Comparison of ENCODE assay signal across 9 mouse cellular contexts in the genomic region with DNA sequence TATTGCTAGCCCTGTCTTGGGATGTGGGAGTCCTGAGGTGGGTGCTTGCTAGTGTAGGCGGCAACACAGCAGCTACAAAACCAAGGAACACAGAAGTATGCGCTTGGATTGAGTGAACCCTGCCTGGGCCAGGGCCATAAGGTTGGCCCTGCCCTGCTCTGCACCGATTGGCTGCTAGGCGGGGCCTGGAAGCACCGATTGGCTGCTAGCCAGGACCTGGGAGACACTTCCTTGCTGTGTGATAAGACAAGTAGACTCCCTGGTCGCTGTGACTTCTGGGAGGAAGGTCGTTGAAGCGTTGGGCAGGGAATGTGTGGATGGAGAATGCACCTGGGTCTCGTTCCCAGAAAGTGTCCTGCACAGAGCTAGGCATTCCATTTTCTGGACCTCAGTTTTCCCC. TPM values are rescaled to one million over a fixed set of nuclear protein-coding genes. Genes with fewer than 3 reads are reported as not detected.
DNase-seq lines count a peak whose midpoint lies in the region; ATAC-seq and TF ChIP-seq lines count a peak whose summit lies in the region.
"Had no signal": no experiment of that assay in that cellular context is flagged by ENCODE, and none has a peak within 500 bp of the region (broad histone marks: within the 10 kb centered on the region; RNA-seq: fewer than 3 reads in every experiment).

No protein-coding gene starts in this region.

- 0 out of 4 replicates have a peak, but pooled peaks of 1 of the 2 experiments have one; percentile 35 for TF ChIP-seq POLR2A in MEL (IDR thresholded peaks at IDR 0.05; ENCODE audit: control insufficient read depth in 1 of 2, insufficient read depth in 1 of 2, low read depth in 1 of 2, low read length in 2 of 2, poor library complexity in 1 of 2)

- TF ChIP-seq RAD21 in MEL (IDR thresholded peaks at IDR 0.05; ENCODE audit: low read depth, low read length) = no peak

- no peak overlapping the region for H3K9ac ChIP-seq in kidney, embryonic 16.5 days (replicated peaks; ENCODE audit: low read length)
- no peak overlapping the region for H3K9ac ChIP-seq in MEL (ENCODE audit: control insufficient read depth, low read depth, low read length, poor library complexity, severe bottlenecking)
- H3K9ac ChIP-seq in liver, embryonic 14.5 days (replicated peaks) = no peak overlapping the region
- H3K9ac ChIP-seq: hindbrain, embryonic 15.5 days had no signal

- H3K27ac ChIP-seq in kidney, embryonic 16.5 days (ENCODE audit: low read length) = no peak overlapping the region
- no peak overlapping the region for H3K27ac ChIP-seq in MEL (ENCODE audit: control insufficient read depth, low read depth, low read length)
- H3K27ac ChIP-seq in liver, embryonic 14.5 days = no peak overlapping the region
- H3K27ac ChIP-seq: hindbrain, embryonic 15.5 days had no signal

- WGBS in kidney, embryonic 16.5 days = 31% methylated on average over 9 of the region's 9 CpGs
- WGBS in liver, embryonic 14.5 days (ENCODE audit: insufficient replicate concordance) = 35% methylated on average over 9 of the region's 9 CpGs

- no peaks in the 10 kb centered on the region for H3K4me1 ChIP-seq in kidney, embryonic 16.5 days (ENCODE audit: insufficient read depth, low read length)
- H3K4me1 ChIP-seq in MEL (ENCODE audit: control insufficient read depth in 1 of 2, insufficient read depth in 2 of 2, low read length in 2 of 2) = peaks cover 0 to 7% of the 10 kb centered on the region in 2 experiments; a peak in 2 of 4 replicates
- H3K4me1 ChIP-seq in liver, embryonic 14.5 days (replicated peaks; ENCODE audit: control insufficient read depth in 2 of 2, insufficient read depth in 2 of 2, low read length in 1 of 2) = no peaks in the 10 kb centered on the region

- no peak; the same call in 1 of the 2 replicates for ATAC-seq in kidney, embryonic 16.5 days (ENCODE audit: low FRiP score, low TSS enrichment)
- ATAC-seq in liver, embryonic 14.5 days (ENCODE audit: insufficient read depth) = peak; percentile 70; the same call in 1 of the 2 replicates

- H3K4me3 ChIP-seq in kidney, embryonic 16.5 days (ENCODE audit: low read length) = no peak overlapping the region
- no peak overlapping the region for H3K4me3 ChIP-seq in MEL (ENCODE audit: control insufficient read depth in 1 of 2, insufficient read depth in 1 of 2, low read depth in 2 of 2, low read length in 2 of 2)
- no peak overlapping the region for H3K4me3 ChIP-seq in liver, embryonic 14.5 days (ENCODE audit: insufficient read depth in 1 of 2, low read depth in 2 of 2, low read length in 2 of 2)
- H3K4me3 ChIP-seq: hindbrain, embryonic 15.5 days had no signal

- H3K9me3 ChIP-seq in kidney, embryonic 16.5 days (ENCODE audit: low read length) = no peaks in the 10 kb centered on the region
- H3K9me3 ChIP-seq in MEL (replicated peaks; ENCODE audit: insufficient read depth, low read length) = no peaks in the 10 kb centered on the region
- H3K9me3 ChIP-seq in liver, embryonic 14.5 days (ENCODE audit: control insufficient read depth, low read length) = no peaks in the 10 kb centered on the region
- H3K9me3 ChIP-seq: hindbrain, embryonic 15.5 days had no signal

- H3K36me3 ChIP-seq in kidney, embryonic 16.5 days (ENCODE audit: insufficient read depth, low read length) = no peaks in the 10 kb centered on the region
- no peaks in the 10 kb centered on the region for H3K36me3 ChIP-seq in MEL (ENCODE audit: control insufficient read depth in 1 of 2, insufficient read depth in 2 of 2, low read length in 2 of 2)
- no peaks in the 10 kb centered on the region for H3K36me3 ChIP-seq in liver, embryonic 14.5 days (replicated peaks; ENCODE audit: control insufficient read depth, insufficient read depth, low read depth)
- H3K36me3 ChIP-seq: hindbrain, embryonic 15.5 days had no signal

- no peaks in the 10 kb centered on the region for H3K27me3 ChIP-seq in kidney, embryonic 16.5 days (ENCODE audit: insufficient read depth, low read length)
- H3K27me3 ChIP-seq in MEL (ENCODE audit: control insufficient read depth in 1 of 2, insufficient read depth in 2 of 2, low read length in 2 of 2) = peaks cover 7 to 10% of the 10 kb centered on the region in 2 experiments; a peak in 3 of 4 replicates
- H3K27me3 ChIP-seq in liver, embryonic 14.5 days (ENCODE audit: control insufficient read depth, insufficient read depth, low read length) = no peaks in the 10 kb centered on the region
- H3K27me3 ChIP-seq: hindbrain, embryonic 15.5 days had no signal

- H3K4me2 ChIP-seq in kidney, embryonic 16.5 days (replicated peaks; ENCODE audit: low read depth, low read length) = no peak overlapping the region
- H3K4me2 ChIP-seq in liver, embryonic 14.5 days (ENCODE audit: low read depth) = no peak overlapping the region
- H3K4me2 ChIP-seq: hindbrain, embryonic 15.5 days had no signal

- TF ChIP-seq EP300 in MEL (IDR thresholded peaks at IDR 0.05; ENCODE audit: low read depth in 1 of 2, low read length in 2 of 2) = no peak
- TF ChIP-seq EP300 in liver, embryonic 14.5 days (IDR thresholded peaks at IDR 0.05; ENCODE audit: low read depth) = no peak

- no peak for TF ChIP-seq CTCF in MEL (IDR thresholded peaks at IDR 0.05 in 2 of 3, conservative IDR thresholded peaks at IDR 0.05 in 1 of 3; ENCODE audit: control insufficient read depth in 1 of 3, insufficient read depth in 1 of 3, low read depth in 2 of 3, low read length in 3 of 3, poor library complexity in 1 of 3, severe bottlenecking in 1 of 3)
- no peak for TF ChIP-seq CTCF in liver, embryonic 14.5 days (IDR thresholded peaks at IDR 0.05; ENCODE audit: low read depth)

- peak; percentile 20 for DNase-seq in kidney, postnatal 14 days
- DNase-seq in MEL (ENCODE audit: low read depth, low spot score) = peak; percentile 94
- peak; percentile 53 to 62 for DNase-seq in cerebellum, adult 18-20 months
- DNase-seq in liver, embryonic 14.5 days (ENCODE audit: low read depth in 3 of 3, low spot score in 3 of 3) = peak; percentile 20 to 27 (median 25)
- DNase-seq in urinary bladder, postnatal 14 days (ENCODE audit: low spot score) = no peak
- DNase-seq in gastrocnemius, postnatal 25 days = no peak
- DNase-seq in urinary bladder, postnatal 25 days (ENCODE audit: low spot score) = no peak

- H3K79me2 ChIP-seq in MEL (ENCODE audit: control insufficient read depth, insufficient read depth, low read length, poor library complexity) = no peaks in the 10 kb centered on the region

TF ChIP-seq in MEL, 35 proteins besides CTCF, POLR2A, EP300 and RAD21:
- 0 out of 2 replicates have a peak, but pooled peaks have one; percentile 13 for TF ChIP-seq TCF12 (IDR thresholded peaks at IDR 0.05; ENCODE audit: low read depth, low read length)
- TF ChIP-seq ELF1 (IDR thresholded peaks at IDR 0.05; ENCODE audit: low read depth, low read length) = peak; percentile 77
- no peak for TF ChIP-seq SIN3A (IDR thresholded peaks at IDR 0.05; ENCODE audit: low read length)
- TF ChIP-seq MEF2A (IDR thresholded peaks at IDR 0.05; ENCODE audit: extremely low read depth, insufficient replicate concordance, low read depth, low read length, poor library complexity, severe bottlenecking) = no peak
- TF ChIP-seq ZMIZ1 (IDR thresholded peaks at IDR 0.05; ENCODE audit: low read depth, low read length) = no peak
- TF ChIP-seq JUND (IDR thresholded peaks at IDR 0.05; ENCODE audit: low read depth, low read length) = no peak
- TF ChIP-seq POLR2AphosphoS5 (IDR thresholded peaks at IDR 0.05; ENCODE audit: borderline replicate concordance, low read depth, low read length) = no peak
- peak; percentile 74 for TF ChIP-seq GATA1 (IDR thresholded peaks at IDR 0.05; ENCODE audit: low read depth, low read length)
- TF ChIP-seq MYB (IDR thresholded peaks at IDR 0.05; ENCODE audit: low read depth, low read length) = no peak
- TF ChIP-seq HCFC1 (IDR thresholded peaks at IDR 0.05; ENCODE audit: low read depth, low read length) = peak; percentile 80
- TF ChIP-seq RCOR1 (IDR thresholded peaks at IDR 0.05; ENCODE audit: low read depth, low read length) = no peak
- no peak for TF ChIP-seq MXI1 (IDR thresholded peaks at IDR 0.05; ENCODE audit: low read depth, low read length)
TF ChIP-seq in MEL: peak in this region for 4.

RNA-seq across cellular contexts. Expression of a gene that starts 33.3 kb away (rescaled TPM):
- polyA plus RNA-seq in kidney, embryonic 16.5 days (2015; fragmentation: Nextera tagmentation; extraction: Ambion mirVana) = 212 and 222 TPM in 2 replicates
- 507 and 521 TPM in 2 replicates for total RNA-seq in MEL (2012; rRNA removed)
- 100 to 1,000 TPM; 619 to 738 TPM for polyA plus RNA-seq in MEL (2012; ENCODE audit: insufficient read depth in 1 of 2, insufficient read length in 2 of 2, low read depth in 1 of 2, low replicate concordance in 2 of 2, missing spikeins in 1 of 2)
- polyA plus RNA-seq in liver, embryonic 14.5 days (2012; rRNA removed) = 119 and 143 TPM in 2 replicates
- polyA plus RNA-seq in liver, embryonic 14.5 days (2014; fragmentation: Nextera tagmentation; extraction: Ambion mirVana) = 129 and 132 TPM in 2 replicates
- 10 to 100 TPM; 52.8 to 52.9 TPM for total RNA-seq in gastrocnemius, postnatal 25 days (2021)

RNA-seq across cellular contexts. Expression of a gene that starts 47.4 kb away (rescaled TPM):
- polyA plus RNA-seq in kidney, embryonic 16.5 days (2015; fragmentation: Nextera tagmentation; extraction: Ambion mirVana) = 4.9 and 5.2 TPM in 2 replicates
- 6.3 and 9.9 TPM in 2 replicates for total RNA-seq in MEL (2012; rRNA removed)
- 10 to 100 TPM in 1 of 2 experiments, not detected in 1; 12.2 TPM for polyA plus RNA-seq in MEL (2012; ENCODE audit: insufficient read depth in 1 of 2, insufficient read length in 2 of 2, low read depth in 1 of 2, low replicate concordance in 2 of 2, missing spikeins in 1 of 2)
- polyA plus RNA-seq in liver, embryonic 14.5 days (2012; rRNA removed) = 1.2 and 1.3 TPM in 2 replicates
- 1.3 and 1.4 TPM in 2 replicates for polyA plus RNA-seq in liver, embryonic 14.5 days (2014; fragmentation: Nextera tagmentation; extraction: Ambion mirVana)
- under 1 TPM; 0.54 to 0.86 TPM for total RNA-seq in gastrocnemius, postnatal 25 days (2021)

Comparison
In these comparisons a context has a peak if more than half of its experiments do, and no peak if none do; other contexts are left out.
1. DNase-seq: peak in kidney, postnatal 14 days (single experiment), MEL (single experiment), cerebellum, adult 18-20 months (2 of 2) and liver, embryonic 14.5 days (3 of 3); none in urinary bladder, postnatal 14 days (single experiment), gastrocnemius, postnatal 25 days (single experiment) and urinary bladder, postnatal 25 days (single experiment).